Mouse (Mus musculus) retina, postnatal 7 days (tissue): ENCODE measurements around the gene Ttc5.
"Not testable (repeated sequence)": the region's sequence is repeated elsewhere in the genome, so short reads cannot be mapped to it uniquely, and the experiment has no call there.

Experiments used
- DNase-seq: peaks from one replicate; pipeline ENCODE4 v3.0.0-alpha.2; 2012; ENCODE audit warnings: low read depth, low spot score

The Ttc5 gene

GRCm38 (mm10) chr14:50785251-50785637 is at the start of gene Ttc5:
Gene Ttc5, minus strand, starts transcription at chr14:50785519.
- peak; percentile 84 for DNase-seq

DNA sequence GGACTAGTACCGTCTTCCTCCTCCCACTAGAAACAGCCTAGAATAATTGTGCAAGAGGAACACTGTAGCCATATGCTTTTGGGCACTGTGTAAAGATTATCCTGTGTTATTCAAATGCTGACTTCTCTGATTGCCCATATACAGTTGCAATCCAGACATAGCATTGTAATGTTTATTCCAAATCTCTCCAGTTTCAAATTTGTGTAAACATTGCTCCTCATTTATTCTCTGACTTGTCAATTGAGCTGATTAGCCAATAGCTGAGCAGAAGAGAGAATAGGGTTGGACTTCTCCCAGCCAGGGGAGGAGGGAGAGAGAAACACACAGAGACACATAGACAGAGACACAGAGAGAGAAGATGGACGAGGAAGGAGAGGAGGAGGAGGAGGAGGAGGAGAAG is 49.1 kb upstream of the Ttc5 start:
- no peak for DNase-seq

- no peak for DNase-seq
Measured at GRCm38 (mm10) chr14:50833964-50834363, 48.6 kb upstream of the Ttc5 start.

DNA sequence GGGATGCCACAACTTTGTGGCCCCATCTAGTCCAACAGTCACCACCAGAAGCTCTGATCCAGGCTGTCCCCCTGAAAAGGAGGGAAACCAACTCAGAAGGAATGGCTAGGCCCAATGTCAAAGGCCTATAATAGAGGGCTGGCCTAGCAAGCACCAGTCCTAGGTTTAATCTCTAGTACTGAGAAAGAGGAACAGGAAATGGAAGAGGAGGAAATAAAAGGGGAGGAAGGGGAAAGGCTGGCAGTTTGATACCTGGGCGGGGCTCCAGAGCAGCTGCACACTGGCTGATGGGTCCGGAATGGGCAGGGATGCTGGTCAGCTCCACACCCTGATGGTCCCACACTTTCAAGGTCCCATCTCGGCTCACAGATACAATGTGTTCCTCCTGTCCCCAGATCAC is 44.6 kb upstream of the Ttc5 start:
- DNase-seq, result no peak

DNA sequence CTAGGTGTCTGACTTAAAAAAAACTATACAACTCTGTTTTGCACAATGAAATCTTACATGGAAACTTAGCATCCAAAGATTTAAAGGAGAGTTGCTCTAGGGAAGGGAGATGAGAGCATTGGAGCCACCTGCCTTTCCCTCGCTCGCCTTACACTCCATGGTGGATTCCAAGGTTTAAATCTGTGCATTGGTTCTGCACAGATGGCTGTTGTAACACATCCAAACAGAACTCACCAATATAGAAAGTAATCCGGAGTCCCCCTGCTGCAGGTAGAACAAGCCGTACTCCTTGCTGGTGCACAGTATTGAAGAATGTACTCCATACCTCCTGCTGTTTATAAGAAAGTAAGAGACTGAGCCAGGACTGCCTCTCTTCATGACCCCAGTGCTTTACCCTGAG is 41.3 kb upstream of the Ttc5 start:
- no peak for DNase-seq

DNA sequence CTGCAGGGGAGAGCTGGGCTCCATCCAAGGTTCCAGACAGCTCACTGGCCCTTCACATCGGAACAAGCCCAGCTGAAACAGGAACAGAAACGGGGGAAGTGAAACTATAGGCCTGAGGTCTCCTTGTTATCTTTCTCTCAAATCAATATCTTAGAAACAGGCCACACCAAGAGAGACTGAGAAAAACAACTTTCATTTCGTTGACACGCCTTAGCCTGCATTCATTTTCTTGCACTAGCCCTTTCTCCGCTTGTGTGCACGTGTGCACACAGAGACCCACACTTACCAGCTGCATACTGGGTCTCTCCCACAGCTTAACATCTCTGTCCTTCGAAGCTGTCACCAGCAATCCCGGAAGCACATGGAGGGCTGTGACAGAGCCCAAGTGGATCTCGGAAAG is 38.9 kb upstream of the Ttc5 start:
- DNase-seq, result no peak

GRCm38 (mm10) chr14:50823240-50823639 is 37.9 kb upstream of the Ttc5 start:
- no peak for DNase-seq

DNA sequence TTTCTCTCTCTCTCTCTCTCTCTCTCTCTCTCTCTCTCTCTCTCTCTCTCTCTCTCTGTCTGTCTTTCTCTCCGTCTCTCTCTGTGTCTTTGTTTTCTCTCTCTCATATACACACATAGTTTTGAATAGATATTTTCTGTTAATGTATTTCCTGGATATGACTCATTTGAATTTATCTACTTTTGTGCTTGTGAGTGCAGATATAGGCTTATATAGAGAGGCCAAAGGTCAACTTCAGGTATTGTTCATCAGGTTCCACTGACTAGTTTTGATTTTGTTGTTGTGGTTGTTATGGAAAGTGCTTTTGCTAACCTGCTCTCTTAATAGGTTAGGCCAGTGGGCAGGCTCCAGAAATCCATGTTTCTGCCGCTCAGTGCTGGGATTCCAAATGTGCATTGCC is 27.7 kb upstream of the Ttc5 start:
- DNase-seq, result no peak

DNA sequence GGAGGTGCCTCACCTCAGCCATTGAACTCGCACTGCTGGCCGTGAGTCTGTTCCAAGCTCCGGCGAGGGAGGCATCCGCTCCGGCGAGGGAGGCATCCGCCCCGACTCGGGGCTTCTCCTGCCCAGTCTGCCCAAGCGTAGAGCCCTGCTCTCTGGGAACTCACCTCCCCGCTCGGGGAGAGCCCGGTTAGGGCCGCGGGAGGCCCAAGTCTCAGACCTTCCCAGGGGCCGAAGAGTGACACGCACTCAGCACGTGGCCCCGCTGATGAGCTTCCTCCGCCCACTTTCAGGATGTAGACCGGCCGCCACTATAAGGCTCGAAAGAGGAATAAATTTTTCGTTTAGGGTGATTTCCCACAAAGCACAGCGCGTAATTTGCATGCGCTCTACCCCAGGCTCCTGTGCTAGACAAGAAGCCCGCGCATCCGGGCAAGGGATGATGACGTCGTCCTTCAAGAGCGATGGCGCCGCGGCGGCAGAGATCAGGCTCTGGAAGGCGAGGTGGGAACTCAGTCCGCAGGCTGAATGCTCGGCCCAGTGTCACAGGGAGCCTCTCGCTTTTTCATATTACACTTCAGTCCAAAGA is 22.3 kb upstream of the Ttc5 start, which contains the start of the genes Ccnb1ip1 and Parp2:
Ccnb1ip1 (minus strand) TSS at position 246 of the 586 bp plus-strand sequence.
Parp2 (plus strand) TSS at position 355 of the 586 bp plus-strand sequence.
- peak; percentile 99 for DNase-seq

DNA sequence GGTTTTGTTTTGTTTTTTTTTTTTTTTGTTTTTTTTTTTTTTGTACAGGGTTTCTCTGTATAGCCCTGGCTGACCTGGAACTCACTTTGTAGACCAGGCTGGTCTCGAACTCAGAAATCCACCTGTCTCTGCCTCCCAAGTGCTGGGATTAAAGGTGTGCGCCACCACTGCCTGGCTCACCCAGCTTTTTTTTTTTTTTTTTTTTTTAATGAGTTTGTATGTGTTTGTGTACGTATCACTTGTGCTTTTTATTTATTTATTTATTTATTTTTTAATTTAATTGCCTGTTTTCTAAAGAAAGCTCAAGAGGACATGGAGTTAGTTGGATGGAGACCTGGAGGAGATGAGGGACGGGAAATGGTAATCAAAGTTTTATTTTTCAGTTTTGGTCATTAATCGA is 21.1 kb upstream of the Ttc5 start:
- not testable (repeated sequence) for DNase-seq

DNA sequence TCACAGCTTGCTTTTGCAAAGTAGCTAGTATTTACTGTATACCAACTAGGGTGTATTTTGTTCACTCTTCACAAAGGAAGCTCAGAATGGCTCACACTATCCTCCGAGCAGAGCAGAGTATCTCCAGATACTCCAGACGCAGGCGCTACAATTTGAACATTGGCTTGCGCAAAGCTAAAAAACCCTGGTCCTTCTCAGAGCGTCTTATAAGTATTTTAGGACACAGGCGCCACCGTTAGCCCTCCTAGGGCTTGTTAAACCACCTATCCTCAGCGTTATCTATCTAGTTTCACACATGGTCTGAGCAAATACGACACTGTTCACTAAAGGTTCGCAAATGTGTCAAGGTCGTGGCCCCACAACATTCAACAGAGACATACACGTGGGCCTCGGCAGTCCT is 19.4 kb upstream of the Ttc5 start:
- DNase-seq, result no peak

DNA sequence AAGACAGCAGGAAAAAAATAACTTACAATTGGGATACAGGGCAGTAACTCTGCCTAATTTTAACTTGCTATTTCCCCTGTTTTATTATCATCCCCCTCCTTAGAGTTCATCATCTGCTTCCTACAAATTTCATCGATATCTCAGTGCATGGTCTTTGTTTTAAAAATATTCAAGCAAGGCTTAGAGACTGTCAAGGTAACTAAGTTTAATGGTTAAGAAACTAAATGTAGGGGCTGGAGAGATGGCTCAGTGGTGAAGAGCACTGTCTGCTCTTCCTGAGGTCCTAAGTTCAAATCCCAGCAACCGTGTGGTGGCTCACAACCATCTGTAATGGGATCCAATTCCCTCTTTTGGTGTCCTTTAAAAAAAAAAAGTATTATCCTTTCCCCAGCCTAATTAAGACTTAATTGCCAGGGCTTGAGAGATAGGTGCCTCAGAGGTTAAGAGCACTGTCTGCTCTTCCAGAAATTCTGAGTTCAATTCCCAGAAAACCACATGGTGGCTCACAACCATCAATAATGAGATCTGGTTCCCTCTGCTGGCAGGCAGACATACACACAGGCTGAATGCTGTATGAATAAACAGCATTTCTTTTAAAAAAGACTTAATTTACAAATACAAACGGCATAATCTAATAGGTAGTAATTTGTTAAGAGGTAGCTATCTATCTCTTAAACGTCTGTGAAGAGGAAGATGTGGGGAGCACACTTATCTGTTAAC is 17.7 kb upstream of the Ttc5 start:
- peak; percentile 16 for DNase-seq

DNA sequence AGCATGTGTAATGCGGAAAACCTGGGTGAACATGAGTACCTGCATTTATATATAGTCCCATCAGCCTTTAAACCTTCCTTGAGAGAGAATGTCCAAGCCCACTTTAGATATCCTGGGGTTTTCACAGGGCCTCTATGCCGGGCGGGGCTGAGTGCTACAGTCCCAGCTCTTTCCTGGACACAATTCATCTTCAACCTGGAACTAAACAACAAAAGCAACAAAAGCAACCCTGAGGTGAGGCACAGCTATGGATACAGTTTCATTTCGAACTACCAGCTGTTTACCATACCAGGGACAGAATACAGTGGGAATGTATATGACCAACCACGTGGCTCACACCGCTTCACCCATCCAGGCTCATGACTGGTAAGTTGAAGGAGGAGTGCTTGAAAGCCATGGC is 17.1 kb upstream of the Ttc5 start:
- no peak for DNase-seq

DNA sequence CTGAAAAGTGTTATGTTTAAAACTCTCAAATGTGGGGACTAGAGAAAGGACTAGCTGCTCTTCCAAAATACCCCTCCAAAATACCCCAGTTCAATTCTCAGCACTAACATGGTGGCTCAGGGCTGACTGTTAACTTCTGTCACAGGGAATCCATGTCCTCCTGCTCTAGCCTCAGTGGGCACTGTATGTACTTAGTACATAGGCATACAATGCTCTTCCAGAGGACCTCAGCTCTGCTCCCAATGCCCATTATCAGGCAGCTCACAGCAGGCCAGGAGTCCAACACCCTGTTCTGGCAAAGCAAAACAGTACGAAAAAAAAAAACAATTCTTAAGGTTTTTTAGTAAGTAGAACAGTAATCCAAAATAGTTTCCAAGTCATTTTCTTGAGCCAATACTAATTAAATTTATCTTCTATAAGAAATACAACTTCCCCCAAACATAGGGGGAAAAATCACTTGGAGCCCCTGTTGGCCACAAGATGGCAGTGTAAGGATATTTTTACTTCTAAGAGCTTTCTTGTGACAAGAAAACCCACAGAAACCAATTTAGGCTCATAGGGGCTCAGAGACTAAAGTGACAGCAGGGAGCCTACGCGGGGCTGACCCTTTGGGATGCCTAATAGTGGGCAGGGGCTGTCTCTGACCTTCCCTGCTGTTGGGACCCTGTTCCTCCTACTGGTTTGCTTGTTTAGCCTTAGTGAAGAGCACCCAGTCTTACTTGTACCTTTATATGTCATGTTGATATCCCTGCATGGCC is 14.4 kb upstream of the Ttc5 start:
- DNase-seq, result peak; percentile 50

- peak; percentile 28 for DNase-seq
Measured at GRCm38 (mm10) chr14:50798512-50798911, 13.2 kb upstream of the Ttc5 start.

DNA sequence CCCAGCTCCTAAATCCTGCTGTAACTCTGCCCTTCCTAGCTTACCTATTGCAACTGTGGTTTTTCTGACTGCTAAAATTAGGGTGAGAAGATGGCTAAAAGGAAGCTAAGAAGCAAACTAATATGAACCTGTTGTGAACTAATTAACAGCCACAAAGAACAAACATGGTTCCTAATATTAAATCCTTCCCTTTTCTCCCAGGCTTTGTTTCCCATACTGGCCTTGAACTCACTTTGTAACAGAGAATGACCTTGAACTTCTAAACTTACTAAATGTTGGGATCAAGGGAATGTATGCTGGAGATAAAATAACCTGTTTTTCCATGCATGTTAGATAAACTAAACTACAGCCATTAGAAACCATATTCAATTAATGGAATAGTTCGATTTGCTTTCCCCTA is 11.1 kb upstream of the Ttc5 start:
- DNase-seq, result no peak

DNA sequence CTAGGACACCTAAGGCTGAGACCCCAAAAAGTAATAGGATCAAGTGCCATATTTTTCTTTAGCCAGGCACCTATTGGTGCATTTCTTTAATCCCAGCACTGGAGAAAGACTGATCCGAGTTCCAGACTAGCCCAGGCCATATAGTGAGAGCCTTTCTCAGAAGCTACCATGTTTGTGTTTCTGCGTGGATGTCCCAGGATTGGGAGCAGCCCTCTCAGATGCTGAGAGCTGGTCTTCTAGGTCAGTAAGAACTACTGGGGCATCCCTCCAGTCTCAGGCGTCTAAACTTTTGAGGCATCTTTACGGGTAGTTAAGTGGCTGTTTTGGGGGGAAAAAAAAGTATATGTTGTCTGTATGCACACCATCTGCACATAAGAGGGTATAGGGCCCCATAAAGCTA is 10.6 kb upstream of the Ttc5 start:
- DNase-seq, result no peak

GRCm38 (mm10) chr14:50795261-50795935 is 10.1 kb upstream of the Ttc5 start:
- DNase-seq, result no peak

GRCm38 (mm10) chr14:50788157-50788556 is 2.8 kb upstream of the Ttc5 start:
- no peak for DNase-seq

- peak; percentile 16 for DNase-seq
Measured at GRCm38 (mm10) chr14:50784391-50785250, 698 bp downstream of the Ttc5 start.

GRCm38 (mm10) chr14:50782166-50782565 is 3.2 kb downstream of the Ttc5 start:
- DNase-seq, result no peak
